Mouse (Mus musculus) megakaryocyte-erythroid progenitor cell, adult 5 weeks (primary cell): Measurements from ENCODE around the gene Vmn1r180. TPM values are rescaled to one million over a fixed set of nuclear protein-coding genes. Genes with fewer than 3 reads are reported as not detected.

ENCODE experiments used
- polyA plus RNA-seq: library from polyadenylated mRNA; stranded (reverse); fragments of >175 nt; gene quantifications from 2 replicates; pipeline ENCODE4 v1.2.3, GENCODE M21; 2012

The Vmn1r180 gene
- polyA plus RNA-seq: not detected in 2 replicates

DNA sequence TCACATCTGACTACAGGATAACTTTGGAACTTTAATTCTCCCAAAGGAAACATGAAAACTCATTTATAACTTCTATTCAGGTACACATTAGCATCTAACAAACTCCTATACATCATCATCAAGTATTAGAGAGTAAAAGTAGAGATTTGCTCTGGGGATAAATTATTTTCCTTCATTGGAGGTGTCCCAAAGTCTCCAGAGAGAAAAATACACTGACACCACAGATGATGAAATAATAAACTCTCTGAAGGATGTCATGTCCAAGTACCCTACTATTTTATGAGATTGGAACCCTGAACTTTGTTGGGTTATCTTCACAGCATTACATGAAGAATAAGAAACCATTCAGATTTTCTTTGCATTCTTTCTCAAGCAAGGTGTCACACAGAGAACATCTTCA, at the start of gene Vmn1r180:
Gene Vmn1r180, plus strand, starts transcription at position 301 of the 400 bp plus-strand sequence.

DNA sequence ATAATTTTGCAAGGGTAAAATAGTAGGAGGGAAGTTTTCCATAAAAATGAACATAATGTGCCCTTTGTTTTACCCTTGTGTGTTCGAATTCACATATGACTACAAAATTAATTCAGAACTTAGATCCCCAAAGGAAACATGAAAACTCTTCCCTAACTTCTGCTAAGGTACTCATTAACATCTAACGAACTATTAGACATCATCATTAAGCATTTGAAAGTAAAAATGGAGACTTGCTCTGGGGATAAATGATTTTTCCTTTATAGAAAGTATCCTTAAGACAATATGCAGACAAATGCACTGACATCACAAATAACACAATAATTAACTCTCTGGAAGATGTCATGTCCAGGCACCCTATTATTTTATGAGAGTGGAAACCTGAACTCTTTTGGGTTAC, 23.8 kb upstream of the Vmn1r180 start, which contains the start of gene Vmn1r179:
Gene Vmn1r179, plus strand, starts transcription at position 301 of the 400 bp plus-strand sequence.

DNA sequence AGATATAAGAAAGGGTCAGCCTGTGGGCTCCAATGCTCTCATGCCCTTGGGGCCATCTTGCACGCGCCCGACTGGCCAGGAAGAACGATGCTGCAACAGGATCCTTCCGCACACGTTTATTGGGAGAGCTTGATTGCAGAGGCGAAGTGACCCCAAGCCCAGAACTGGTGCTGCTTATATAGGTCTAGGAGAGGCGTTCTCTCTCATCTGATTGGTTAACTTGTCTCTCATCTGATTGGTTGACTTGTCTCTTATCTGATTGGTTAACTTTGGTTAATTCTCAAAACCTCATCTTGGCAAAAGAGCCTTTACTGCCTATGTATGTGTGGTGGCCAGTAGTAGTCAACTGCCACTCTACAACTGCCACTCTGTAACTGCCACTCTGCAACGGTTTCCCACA, 23.9 kb downstream of the Vmn1r180 start, which contains the start of gene Vmn1r181:
Gene Vmn1r181, plus strand, starts transcription at position 301 of the 400 bp plus-strand sequence.

DNA sequence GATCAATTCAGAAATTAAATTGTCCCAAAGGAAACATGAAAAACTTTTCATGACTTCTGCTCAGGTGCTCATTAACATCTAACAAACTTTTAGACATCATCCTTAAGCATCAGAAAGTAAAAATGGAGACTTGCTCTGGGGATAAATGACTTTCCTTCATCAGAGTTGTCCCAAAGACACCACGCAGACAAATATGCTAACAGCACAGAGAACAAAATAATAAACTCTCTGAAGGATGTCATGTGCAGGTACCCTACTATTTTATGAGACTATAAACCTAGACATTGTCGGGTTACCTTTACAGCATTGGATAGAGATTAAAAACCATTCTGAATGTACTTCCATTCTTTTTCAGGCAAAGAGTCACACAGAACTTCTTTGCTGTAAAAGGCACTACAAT, 51.0 kb downstream of the Vmn1r180 start, which contains the start of gene V1rd19:
Gene V1rd19, plus strand, starts transcription at position 301 of the 400 bp plus-strand sequence.

Other genes starting within 250 kb of the Vmn1r180 start
- gene Vmn1r173, start 249.9 kb upstream of the Vmn1r180 start, polyA plus RNA-seq: not detected in 2 replicates
- gene Vmn1r174, start 198.4 kb upstream of the Vmn1r180 start, polyA plus RNA-seq: 0.02 TPM in 1 of 2 replicates, not detected in the other
- gene Vmn1r175, start 140.0 kb upstream of the Vmn1r180 start, polyA plus RNA-seq: not detected in 2 replicates
- gene Vmn1r176, start 113.3 kb upstream of the Vmn1r180 start, polyA plus RNA-seq: not detected in 2 replicates
- gene Vmn1r177, start 84.2 kb upstream of the Vmn1r180 start, polyA plus RNA-seq: not detected in 2 replicates
- not detected in 2 replicates for gene Vmn1r178, start 58.6 kb upstream of the Vmn1r180 start, polyA plus RNA-seq
- gene Vmn1r179, start 23.7 kb upstream of the Vmn1r180 start, polyA plus RNA-seq: not detected in 2 replicates
- not detected in 2 replicates for gene Vmn1r181, start 24.0 kb downstream of the Vmn1r180 start, polyA plus RNA-seq
- gene V1rd19, start 51.1 kb downstream of the Vmn1r180 start, polyA plus RNA-seq: not detected in 2 replicates
- not detected in 2 replicates for gene Vmn1r183, start 102.6 kb downstream of the Vmn1r180 start, polyA plus RNA-seq
- 16.8 and 17.1 TPM in 2 replicates for gene Zfp180, start 131.3 kb downstream of the Vmn1r180 start, polyA plus RNA-seq
- gene Zfp112, start 161.7 kb downstream of the Vmn1r180 start, polyA plus RNA-seq: 0.06 and 0.25 TPM in 2 replicates
- gene Zfp235, start 183.5 kb downstream of the Vmn1r180 start, polyA plus RNA-seq: 0.47 and 1.2 TPM in 2 replicates
- gene Zfp114, start 224.4 kb downstream of the Vmn1r180 start, polyA plus RNA-seq: 0.26 and 0.74 TPM in 2 replicates